Mouse (Mus musculus) mature B cell (primary cell): ENCODE measurements around the gene Stk16.

Experiments
- in situ Hi-C: fragments of 300-500 bp; cut with MboI; formaldehyde crosslinking; loops from 2 replicates; pipeline ENCODE4 v1.14.3; 2019

The Stk16 gene

GRCm38 (mm10) chr1:75236117-75237050 lies 25.7 kb downstream of the Stk16 start, which contains the start of gene Dnajb2:
Dnajb2 (plus strand) TSS chr1:75236406.
- in situ Hi-C loops: no loop called here

DNA sequence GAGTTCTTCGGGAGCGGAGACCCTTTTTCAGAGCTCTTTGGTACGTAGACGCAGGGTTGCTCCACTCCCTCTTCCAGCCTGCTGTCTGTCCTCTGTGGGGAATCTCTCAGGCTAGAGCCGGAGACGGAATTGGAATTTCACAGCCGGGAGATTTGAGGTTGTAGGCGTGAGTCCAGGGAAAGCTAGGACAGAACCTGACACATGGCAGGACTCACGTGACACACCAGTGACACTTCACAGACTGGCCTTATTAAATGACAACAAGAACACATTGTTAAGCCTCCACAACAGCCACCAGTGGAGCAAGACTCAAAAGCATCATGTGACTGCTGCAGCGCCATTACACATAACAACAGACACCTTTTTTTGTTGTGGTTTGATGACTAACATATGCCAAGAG lies 29.0 kb downstream of the Stk16 start:
- in situ Hi-C loops: no loop called here

- in situ Hi-C loops: no loop called here
These were observed 32.8 kb downstream of the Stk16 start for GRCm38 (mm10) chr1:75243411-75243810.

DNA sequence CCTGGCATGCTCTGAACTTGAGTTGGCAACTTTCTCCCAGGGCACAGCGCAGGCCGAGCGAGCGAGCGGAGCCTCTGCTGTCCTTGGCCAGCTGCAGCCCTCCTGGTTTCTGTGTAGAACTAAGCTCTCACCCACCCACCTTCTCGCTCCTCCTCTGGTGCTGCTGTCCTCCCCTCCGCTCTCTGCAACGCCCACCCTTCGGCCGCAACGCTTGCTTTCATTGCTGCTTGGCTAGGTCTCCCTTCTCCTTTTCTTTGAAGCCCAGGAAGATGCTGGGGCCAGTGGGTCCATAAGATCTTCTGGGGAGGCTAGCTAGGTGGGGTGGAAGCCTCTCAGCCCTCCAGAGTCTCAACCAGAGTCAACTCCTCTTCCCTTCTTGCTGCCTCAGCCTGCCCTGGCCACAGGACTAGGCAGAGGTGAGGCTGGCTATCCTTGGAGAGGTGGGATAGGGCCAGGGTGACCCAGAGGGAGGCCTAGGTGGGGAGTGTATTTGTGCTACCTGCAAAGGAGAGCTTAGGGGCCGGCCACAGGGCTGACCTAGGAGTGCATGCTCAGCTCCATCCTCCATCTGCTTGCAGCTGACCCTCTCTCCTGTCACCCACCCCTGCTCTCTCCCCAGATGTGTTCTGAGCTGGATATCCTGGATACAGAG lies 33.7 kb downstream of the Stk16 start:
- in situ Hi-C loops: no loop called here

- in situ Hi-C loops: no loop called here
These were observed 34.2 kb downstream of the Stk16 start for GRCm38 (mm10) chr1:75244836-75245235.

DNA sequence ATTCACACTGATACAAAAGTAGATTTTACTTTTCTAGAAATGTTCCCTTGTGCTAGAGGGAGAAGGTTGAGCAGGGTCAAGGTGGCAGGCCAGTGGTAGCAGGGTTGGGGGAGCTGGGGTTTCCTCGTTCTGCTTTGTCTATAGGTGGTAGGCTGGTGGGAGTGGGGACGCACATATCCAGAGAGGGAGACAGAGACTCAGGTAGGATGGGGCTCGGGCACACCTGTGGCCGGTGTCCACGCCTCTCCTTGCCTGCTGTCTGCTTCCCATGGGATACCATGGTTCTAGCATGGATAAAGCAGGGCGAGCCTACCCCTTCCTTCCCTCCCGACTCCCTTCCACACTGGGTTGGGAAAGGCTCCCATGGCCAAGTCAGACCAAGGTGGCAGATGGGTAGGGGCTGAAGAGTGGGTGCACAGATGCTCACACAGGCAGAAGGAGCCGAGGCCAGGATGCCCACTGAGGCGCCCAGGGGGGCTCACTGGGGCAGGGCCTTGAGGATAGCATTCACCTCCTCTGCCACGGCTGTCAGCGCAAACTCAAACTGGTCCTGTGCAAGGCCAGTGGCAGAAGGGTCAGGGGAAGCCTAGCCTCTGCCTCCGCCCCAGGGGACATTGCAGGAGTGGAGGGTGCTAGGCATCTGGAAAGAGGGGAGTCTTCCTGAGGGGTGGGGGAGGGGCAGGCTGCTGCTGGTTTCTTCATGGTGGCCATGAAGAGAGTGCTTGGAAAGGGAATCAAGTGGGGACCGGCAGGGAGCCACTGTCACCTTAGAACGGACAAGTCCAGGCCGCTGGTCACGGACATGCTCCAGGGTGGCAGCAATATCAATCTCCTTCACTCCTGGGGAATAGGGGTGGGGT lies 36.7 kb downstream of the Stk16 start:
- in situ Hi-C loops: no loop called here

GRCm38 (mm10) chr1:75248041-75248772 lies 37.6 kb downstream of the Stk16 start:
- in situ Hi-C loops: no loop called here

DNA sequence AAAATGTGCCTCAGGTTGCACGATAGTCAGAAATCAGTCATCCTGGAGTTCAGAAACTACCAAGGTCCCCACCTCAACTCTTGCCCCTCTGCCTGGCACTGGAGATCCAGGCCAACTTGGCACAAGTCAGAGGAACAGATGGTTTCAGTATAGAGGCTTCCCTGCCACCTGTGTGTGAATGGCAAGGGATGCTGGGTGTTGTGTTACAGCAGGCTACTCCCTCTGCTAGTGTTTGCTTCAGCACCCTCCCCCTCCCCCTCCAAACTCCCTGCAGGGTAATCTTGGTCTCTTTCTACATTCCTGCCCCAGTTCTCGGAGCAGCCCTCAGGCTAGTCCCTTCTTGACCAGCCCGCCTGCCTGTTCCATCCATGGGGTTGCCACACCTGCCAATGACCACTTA lies 39.9 kb downstream of the Stk16 start:
- in situ Hi-C loops: loop anchor here (5.0 kb wide), 1 partner anchor 67 kb away; the partner anchor contains the start of gene Dnpep

GRCm38 (mm10) chr1:75251112-75251970 lies 40.7 kb downstream of the Stk16 start:
- in situ Hi-C loops: loop anchor here (5.0 kb wide), 1 partner anchor 66 kb away; the partner anchor contains the start of gene Dnpep

GRCm38 (mm10) chr1:75252308-75252707 lies 41.7 kb downstream of the Stk16 start:
- in situ Hi-C loops: loop anchor here (5.0 kb wide), 1 partner anchor 65 kb away; the partner anchor contains the start of gene Dnpep

DNA sequence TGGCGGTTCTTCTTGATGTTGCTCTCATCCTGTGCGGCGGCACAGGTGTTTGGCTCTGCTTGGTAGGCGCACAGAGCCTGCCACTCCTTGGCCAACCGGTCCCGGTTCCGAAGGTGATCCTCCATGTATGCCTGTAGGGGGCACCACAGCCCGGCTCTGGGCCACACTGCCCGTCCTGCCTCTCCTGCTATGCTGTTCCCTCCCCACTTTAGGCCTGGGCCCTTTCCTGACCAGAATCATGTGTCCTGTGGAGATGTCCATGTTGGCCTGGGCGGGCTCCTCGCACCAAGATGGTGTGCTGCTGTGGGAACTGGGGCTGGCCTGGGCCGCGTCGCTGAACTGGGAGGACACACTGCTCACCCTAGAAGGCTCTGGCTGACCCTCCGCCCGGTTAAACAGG lies 42.4 kb downstream of the Stk16 start:
- in situ Hi-C loops: loop anchor here (5.0 kb wide), 1 partner anchor 64 kb away; the partner anchor contains the start of gene Dnpep

DNA sequence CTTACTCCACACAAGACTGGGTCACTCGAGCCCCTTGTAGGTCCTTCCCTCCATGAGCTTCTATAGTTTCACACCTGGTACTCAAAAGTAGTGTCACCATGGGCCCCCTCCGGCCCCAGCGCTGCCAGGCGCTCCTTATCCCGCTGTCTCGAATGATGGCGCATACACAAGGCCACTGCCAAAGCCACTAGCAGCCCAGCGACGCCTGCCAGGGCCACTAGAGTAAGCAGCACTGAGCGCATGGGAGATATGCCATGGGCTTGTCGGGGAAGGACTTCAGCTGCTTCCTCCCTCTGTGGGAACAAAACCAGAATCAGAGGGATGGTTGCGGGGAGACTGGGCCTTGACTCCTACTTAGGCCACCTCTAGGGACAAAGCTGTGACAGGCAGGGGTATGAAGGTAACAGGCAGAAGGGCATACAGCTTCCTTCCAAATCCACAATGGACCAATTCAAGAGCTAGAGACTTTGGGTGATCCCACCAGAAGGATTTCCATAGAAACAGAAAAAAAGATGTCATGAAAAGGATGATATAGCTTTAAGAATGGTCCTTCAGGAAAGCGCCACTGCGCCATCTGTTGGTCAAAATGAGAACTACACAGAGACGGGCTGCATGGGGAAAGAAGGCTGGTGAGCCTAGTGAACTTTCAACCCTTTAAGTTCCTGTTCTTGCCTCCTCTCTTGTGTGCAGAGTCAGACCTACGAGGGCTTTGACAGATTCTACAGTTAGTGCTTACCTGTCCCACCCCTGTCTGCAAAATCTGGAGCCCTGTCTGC lies 43.4 kb downstream of the Stk16 start:
- in situ Hi-C loops: loop anchor here (5.0 kb wide), 1 partner anchor 63 kb away; the partner anchor contains the start of gene Dnpep

DNA sequence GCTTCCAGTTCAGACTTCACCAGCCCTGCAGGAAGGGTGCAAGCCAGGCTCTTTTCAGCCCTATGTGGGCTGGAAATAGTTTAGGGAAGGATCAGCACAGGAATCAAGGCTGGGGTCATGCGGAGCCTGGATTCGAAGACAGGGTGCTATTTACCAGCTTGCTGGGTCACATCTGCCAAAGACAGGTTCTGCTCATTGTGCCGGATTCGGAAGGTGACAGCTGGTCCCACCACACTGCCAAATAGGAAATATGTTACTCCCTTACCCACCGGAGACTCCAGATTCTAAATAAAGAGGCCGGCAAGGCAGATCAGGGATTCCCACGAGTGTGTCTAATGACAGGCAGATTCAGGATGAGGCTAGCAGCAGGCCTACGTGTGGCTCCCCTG lies 44.0 kb downstream of the Stk16 start:
- in situ Hi-C loops: loop anchor here (5.0 kb wide), 1 partner anchor 63 kb away; the partner anchor contains the start of gene Dnpep

DNA sequence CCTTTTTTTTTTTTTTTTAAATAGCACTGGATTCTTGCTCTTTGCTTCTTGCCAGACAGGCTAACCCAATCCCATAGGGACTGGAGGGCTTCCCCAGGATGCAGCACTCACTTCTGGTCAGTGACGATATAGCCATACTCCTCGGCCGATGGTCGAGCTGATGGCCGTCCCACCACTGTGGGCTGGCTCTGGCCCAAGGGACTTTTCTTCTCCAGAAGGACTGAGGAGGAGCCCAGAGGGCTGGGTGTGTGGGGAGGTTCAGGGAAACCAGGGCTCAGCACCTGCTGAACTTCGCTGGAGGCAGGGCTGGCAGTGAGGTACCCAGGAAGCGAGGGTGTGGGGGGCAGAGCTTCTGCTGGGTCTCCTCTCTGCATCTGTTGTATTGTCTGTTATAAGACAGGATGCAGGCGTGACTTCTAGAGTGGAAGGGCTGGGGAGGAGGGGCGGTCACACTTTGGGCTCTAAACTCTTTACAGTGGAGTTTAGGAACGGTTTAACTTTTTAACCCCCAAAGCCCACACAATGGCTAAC lies 44.9 kb downstream of the Stk16 start:
- in situ Hi-C loops: no loop called here

GRCm38 (mm10) chr1:75261278-75261677 lies 50.6 kb downstream of the Stk16 start:
- in situ Hi-C loops: no loop called here

DNA sequence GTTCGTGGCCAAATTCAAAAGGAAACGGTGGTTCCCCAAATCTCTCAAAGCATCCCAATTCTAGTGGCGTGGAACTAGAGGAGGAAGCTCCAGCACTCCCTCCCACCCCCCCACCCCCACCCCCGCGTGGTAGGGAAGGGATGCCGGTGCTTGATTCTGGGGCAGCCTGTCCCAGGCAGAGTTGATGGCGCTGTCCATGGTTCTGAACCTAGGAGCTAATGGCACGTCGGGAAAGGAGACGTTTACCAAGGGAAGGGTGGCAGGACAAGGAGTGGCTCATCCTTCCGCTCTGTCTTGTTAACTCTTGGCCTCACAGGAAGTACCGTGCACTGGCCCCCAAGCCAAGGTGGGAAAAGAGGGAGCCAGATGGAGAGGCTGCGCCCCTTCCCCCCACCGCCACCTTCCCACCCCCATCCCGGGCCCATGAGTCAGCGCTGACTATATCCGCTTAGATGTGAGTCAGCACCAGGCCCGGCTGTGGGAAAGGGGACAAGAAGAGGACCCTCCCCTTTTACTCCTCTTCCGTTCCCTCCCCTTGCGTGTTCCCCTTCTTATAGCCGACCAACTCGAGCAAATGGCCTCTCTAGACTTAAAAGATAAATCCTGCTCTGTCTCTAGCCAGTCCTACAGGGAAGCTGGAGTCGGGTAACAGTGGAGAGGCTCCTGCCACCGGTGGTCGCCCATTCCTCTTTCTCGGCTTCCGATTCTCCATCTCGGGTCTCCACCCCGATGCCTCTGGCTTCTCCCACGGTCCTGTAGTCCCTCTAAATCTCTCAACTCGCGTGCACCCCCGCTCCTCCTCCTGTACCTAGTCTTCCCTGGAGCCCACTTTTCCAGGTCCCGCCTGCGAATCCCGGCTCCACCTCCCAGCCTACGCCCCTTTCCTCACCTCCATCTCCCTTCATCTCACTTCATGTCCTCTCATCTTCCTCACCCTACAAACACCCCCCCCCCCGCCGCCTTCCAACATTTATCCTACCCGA lies 52.6 kb downstream of the Stk16 start:
- in situ Hi-C loops: no loop called here

DNA sequence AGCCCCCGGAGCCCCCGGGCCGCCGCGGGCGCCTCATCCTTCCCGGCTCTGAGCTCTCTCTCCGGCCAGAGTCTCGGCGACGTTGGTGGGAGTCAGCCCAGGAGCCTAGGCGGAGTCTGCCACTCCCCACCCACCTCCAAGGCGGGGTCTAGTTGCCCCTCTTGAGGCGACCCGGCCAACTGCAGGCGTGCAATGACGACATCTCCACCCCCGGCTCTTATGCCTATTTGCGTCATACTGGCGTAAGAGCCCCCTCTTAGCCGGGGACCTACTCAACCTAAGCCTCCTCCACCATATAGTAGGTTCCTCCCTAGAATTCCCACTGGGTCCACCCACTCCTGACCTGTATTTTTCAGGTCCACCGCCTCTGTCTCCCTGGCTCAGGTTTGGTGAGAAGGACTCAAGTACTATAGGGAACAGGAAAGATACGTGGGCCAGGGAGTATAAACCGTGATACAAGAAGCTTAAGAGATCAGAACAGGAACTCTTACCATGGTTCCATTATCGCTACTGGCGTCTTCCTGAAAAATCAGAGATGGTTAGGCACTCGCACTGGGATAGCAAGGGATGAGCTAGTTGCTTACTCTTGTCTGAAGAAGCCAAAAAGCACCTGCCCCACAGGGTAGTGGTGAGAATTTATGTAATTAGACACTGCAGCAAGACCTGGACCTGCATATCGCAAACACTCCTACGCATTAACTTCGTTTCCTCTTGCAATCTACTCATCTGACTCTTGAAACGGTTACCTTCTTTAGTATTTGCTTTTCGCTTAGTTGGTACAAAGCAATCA lies 53.6 kb downstream of the Stk16 start, which contains the start of gene Ptprn:
Gene Ptprn, minus strand, starts transcription at position 412 of the 790 bp plus-strand sequence.
- in situ Hi-C loops: no loop called here
